Mouse (Mus musculus): Measurements from ENCODE around the gene Myl7. TPM values are rescaled to one million over a fixed set of nuclear protein-coding genes. Genes with fewer than 3 reads are reported as not detected.

The Myl7 gene
- polyA plus RNA-seq (2014; fragmentation: Illumina TruSeq; extraction: RNeasy Lipid Tissue Mini Kit (QIAGEN cat#74804); ENCODE audit: low read depth, low replicate concordance) = not detected

DNA sequence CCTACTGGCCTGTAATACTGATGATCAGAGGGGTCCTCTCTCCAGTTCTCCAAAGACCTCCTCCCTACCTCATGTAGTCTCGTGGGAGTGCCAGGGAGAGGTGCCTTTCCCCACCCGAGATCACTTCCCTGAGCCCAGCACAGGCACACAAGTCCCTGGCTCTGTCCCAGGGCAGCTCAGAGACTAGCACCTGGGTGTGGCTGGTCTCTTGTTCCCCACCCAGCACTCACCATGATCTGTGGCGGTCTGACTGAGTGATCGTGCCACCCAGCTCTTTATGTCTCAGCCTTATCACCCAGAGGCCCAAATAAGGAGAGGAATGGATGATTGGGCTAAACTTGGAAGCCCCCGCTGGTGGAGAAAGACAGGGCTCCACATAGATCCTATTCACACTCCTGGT is at the start of gene Myl7:
TSS of gene Myl7 (minus strand) at position 252 of the 400 bp plus-strand sequence.

DNA sequence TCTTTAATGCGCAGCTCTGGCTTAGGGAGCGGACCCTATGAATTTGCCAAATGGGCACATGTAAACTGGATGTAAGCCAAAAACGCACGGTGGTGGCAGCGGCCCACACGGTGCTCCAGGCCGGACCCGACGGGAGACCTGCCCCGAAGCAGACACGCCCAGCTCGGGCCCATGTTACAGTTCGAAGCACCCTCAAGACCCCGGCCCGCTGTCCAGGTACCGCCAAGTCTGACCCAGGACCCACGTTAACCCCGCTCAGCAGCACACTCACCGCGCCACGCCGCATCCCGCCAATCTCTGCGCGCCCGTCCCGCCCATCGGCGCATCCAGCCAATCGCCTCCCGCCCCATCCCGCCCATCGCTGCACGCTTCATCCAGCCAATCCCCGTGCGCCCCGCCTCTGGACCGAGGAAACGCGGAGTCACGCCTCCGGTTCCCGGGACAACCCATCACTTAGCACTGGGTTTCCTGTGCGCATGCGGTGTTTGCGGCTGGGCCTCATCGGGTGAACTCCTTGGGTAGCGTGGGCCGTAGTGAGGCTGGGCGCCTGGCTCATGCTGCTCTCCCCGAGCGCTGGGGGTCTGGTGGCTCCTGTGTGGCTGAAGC is 20.6 kb downstream of the Myl7 start, which contains the start of gene Pold2:
TSS of gene Pold2 (minus strand) at position 372 of the 606 bp plus-strand sequence.

DNA sequence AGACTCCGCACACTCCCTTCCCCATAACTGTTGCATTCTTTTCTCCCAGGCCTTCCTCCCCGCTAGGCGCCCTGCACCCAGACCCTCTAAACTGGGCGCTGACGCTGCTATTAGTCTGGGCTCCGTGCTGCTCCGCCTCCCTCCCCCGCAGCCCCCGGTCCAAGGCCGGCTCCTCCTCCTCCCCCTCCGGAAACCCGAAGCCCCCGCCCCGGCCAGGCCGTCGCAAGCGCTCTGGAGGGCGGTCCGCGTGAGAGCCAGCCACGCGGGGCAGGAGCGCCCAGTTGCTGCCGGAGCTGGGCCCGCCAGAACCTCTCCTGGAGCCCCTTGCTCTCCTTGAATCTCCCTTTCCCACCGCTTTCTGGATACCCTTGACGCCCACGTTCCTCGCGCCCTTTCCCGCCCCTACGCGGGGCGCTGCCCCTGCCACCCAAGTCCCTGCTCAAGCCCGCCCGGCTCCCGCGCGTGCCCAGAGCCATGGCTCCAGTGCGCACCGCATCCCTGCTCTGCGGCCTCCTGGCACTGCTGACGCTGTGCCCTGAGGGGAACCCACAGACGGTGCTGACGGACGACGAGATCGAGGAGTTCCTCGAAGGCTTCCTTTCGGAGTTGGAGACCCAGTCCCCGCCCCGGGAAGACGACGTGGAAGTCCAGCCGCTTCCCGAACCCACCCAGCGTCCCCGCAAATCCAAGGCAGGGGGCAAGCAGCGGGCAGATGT is 36.7 kb downstream of the Myl7 start, which contains the start of gene Aebp1:
TSS of gene Aebp1 (plus strand) at position 270 of the 716 bp plus-strand sequence.

Other genes with a start within 250 kb of the Myl7 start
- gene Mrps24, start 183.1 kb downstream of the Myl7 start, polyA plus RNA-seq (2014; fragmentation: Illumina TruSeq; extraction: RNeasy Lipid Tissue Mini Kit (QIAGEN cat#74804); ENCODE audit: low read depth, low replicate concordance) = 12.9 TPM
- gene Urgcp, start 136.4 kb downstream of the Myl7 start, polyA plus RNA-seq (2014; fragmentation: Illumina TruSeq; extraction: RNeasy Lipid Tissue Mini Kit (QIAGEN cat#74804); ENCODE audit: low read depth, low replicate concordance) = 6.6 TPM
- gene Dbnl, start 110.3 kb downstream of the Myl7 start, polyA plus RNA-seq (2014; fragmentation: Illumina TruSeq; extraction: RNeasy Lipid Tissue Mini Kit (QIAGEN cat#74804); ENCODE audit: low read depth, low replicate concordance) = 3.7 TPM
- 1.0 TPM for gene Pgam2, start 95.0 kb downstream of the Myl7 start, polyA plus RNA-seq (2014; fragmentation: Illumina TruSeq; extraction: RNeasy Lipid Tissue Mini Kit (QIAGEN cat#74804); ENCODE audit: low read depth, low replicate concordance)
- gene Polm, start 60.8 kb downstream of the Myl7 start, polyA plus RNA-seq (2014; fragmentation: Illumina TruSeq; extraction: RNeasy Lipid Tissue Mini Kit (QIAGEN cat#74804); ENCODE audit: low read depth, low replicate concordance) = 0.61 TPM
- 2.9 TPM for gene Aebp1, start 36.8 kb downstream of the Myl7 start, polyA plus RNA-seq (2014; fragmentation: Illumina TruSeq; extraction: RNeasy Lipid Tissue Mini Kit (QIAGEN cat#74804); ENCODE audit: low read depth, low replicate concordance)
- not detected for gene Pold2, start 20.5 kb downstream of the Myl7 start, polyA plus RNA-seq (2014; fragmentation: Illumina TruSeq; extraction: RNeasy Lipid Tissue Mini Kit (QIAGEN cat#74804); ENCODE audit: low read depth, low replicate concordance)
- not detected for gene Gck, start 51.3 kb upstream of the Myl7 start, polyA plus RNA-seq (2014; fragmentation: Illumina TruSeq; extraction: RNeasy Lipid Tissue Mini Kit (QIAGEN cat#74804); ENCODE audit: low read depth, low replicate concordance)
- gene Ykt6, start 56.9 kb upstream of the Myl7 start, polyA plus RNA-seq (2014; fragmentation: Illumina TruSeq; extraction: RNeasy Lipid Tissue Mini Kit (QIAGEN cat#74804); ENCODE audit: low read depth, low replicate concordance) = 36.6 TPM
- gene Camk2b, start 167.6 kb upstream of the Myl7 start, polyA plus RNA-seq (2014; fragmentation: Illumina TruSeq; extraction: RNeasy Lipid Tissue Mini Kit (QIAGEN cat#74804); ENCODE audit: low read depth, low replicate concordance) = 0.24 TPM

Data from kidney, adult 10 weeks (tissue).